ENCODE assay signal across 10 mouse cellular contexts in genomic region chr8:123039376-123040109, GRCm38 (mm10). TPM values are rescaled to one million over a fixed set of nuclear protein-coding genes. Genes with fewer than 3 reads are reported as not detected.
DNase-seq lines count a peak whose midpoint lies in the region; ATAC-seq and TF ChIP-seq lines count a peak whose summit lies in the region.
"Had no signal": no experiment of that assay in that cellular context is flagged by ENCODE, and none has a peak within 500 bp of the region (broad histone marks: within the 10 kb centered on the region; RNA-seq: fewer than 3 reads in every experiment).

No protein-coding gene starts in this region.

- H3K9me3 ChIP-seq in kidney, postnatal 0 days (replicated peaks; ENCODE audit: low read length) = no peaks in the 10 kb centered on the region
- no peaks in the 10 kb centered on the region for H3K9me3 ChIP-seq in embryonic facial prominence, embryonic 14.5 days (ENCODE audit: control insufficient read depth, low read length)
- no peaks in the 10 kb centered on the region for H3K9me3 ChIP-seq in intestine, embryonic 15.5 days

- peak overlapping the region; percentile 25; the same call in 1 of the 2 replicates for H3K9ac ChIP-seq in kidney, postnatal 0 days (ENCODE audit: low read depth, low read length)
- H3K9ac ChIP-seq in embryonic facial prominence, embryonic 14.5 days (ENCODE audit: low read depth, low read length) = no peak overlapping the region
- no peak overlapping the region for H3K9ac ChIP-seq in intestine, embryonic 15.5 days

- H3K4me1 ChIP-seq in kidney, postnatal 0 days (replicated peaks; ENCODE audit: insufficient read depth, low read length) = peaks cover 24% of the 10 kb centered on the region
- peaks cover 24% of the 10 kb centered on the region for H3K4me1 ChIP-seq in kidney, adult 2 months (ENCODE audit: control insufficient read depth, insufficient read depth, low read length)
- H3K4me1 ChIP-seq in embryonic facial prominence, embryonic 14.5 days (ENCODE audit: control insufficient read depth, insufficient read depth, low read length) = peaks cover 20% of the 10 kb centered on the region
- peaks cover 20% of the 10 kb centered on the region for H3K4me1 ChIP-seq in intestine, embryonic 15.5 days (replicated peaks)

- no peaks in the 10 kb centered on the region for H3K36me3 ChIP-seq in kidney, postnatal 0 days (ENCODE audit: insufficient read depth, low read length)
- H3K36me3 ChIP-seq in kidney, adult 2 months (ENCODE audit: control insufficient read depth, insufficient read depth, low read length) = no peaks in the 10 kb centered on the region
- H3K36me3 ChIP-seq in embryonic facial prominence, embryonic 14.5 days (ENCODE audit: control insufficient read depth, insufficient read depth, low read length) = 0 out of 2 replicates have a peak, but pooled peaks cover 5% of the 10 kb centered on the region
- H3K36me3 ChIP-seq in intestine, embryonic 15.5 days = no peaks in the 10 kb centered on the region
- no peaks in the 10 kb centered on the region for H3K36me3 ChIP-seq in myocyte (ENCODE audit: control insufficient read depth, insufficient read depth)

- TF ChIP-seq POLR2A in kidney, adult 2 months (IDR thresholded peaks at IDR 0.05; ENCODE audit: low read depth, low read length) = no peak
- TF ChIP-seq POLR2A in myocyte (IDR thresholded peaks at IDR 0.05; ENCODE audit: insufficient read length, low read depth) = no peak

- 60% methylated on average over 11 of the region's 11 CpGs for WGBS in kidney, postnatal 0 days
- WGBS in kidney, adult 2 months = 49% methylated on average over 11 of the region's 11 CpGs
- WGBS in embryonic facial prominence, embryonic 14.5 days = 77% methylated on average over 11 of the region's 11 CpGs
- 75% methylated on average over 11 of the region's 11 CpGs for WGBS in intestine, embryonic 15.5 days

- H3ac ChIP-seq in myocyte (ENCODE audit: control insufficient read depth, insufficient read length) = no peak overlapping the region

- no peak for TF ChIP-seq CTCF in kidney, postnatal 0 days (IDR thresholded peaks at IDR 0.05; ENCODE audit: low read depth)
- TF ChIP-seq CTCF in kidney, adult 2 months (conservative IDR thresholded peaks at IDR 0.05; ENCODE audit: insufficient read depth, insufficient read length, low read depth, low read length) = no peak

- no peak for DNase-seq in kidney, postnatal 0 days (ENCODE audit: low spot score)
- DNase-seq in kidney, adult 2 months = no peak
- DNase-seq in embryonic facial prominence, embryonic 14.5 days (ENCODE audit: low spot score) = no peak
- no peak for DNase-seq in adipocyte (ENCODE audit: low spot score)
- DNase-seq in right cerebral cortex, postnatal 4 days = no peak
- DNase-seq: left cerebral cortex, postnatal 4 days had no signal

- no peaks in the 10 kb centered on the region for H3K27me3 ChIP-seq in kidney, postnatal 0 days (ENCODE audit: insufficient read depth, low read length)
- no peaks in the 10 kb centered on the region for H3K27me3 ChIP-seq in kidney, adult 2 months (replicated peaks; ENCODE audit: control insufficient read depth, insufficient read depth, low read length)
- no peaks in the 10 kb centered on the region for H3K27me3 ChIP-seq in embryonic facial prominence, embryonic 14.5 days (replicated peaks; ENCODE audit: control insufficient read depth, insufficient read depth, low read length)
- H3K27me3 ChIP-seq in intestine, embryonic 15.5 days (replicated peaks) = no peaks in the 10 kb centered on the region
- H3K27me3 ChIP-seq in myocyte (ENCODE audit: control insufficient read depth, insufficient read depth, insufficient read length) = no peaks in the 10 kb centered on the region
- H3K27me3 ChIP-seq: Patski had no signal

- ATAC-seq in kidney, postnatal 0 days (replicated peaks; ENCODE audit: low FRiP score, low read depth) = no peak
- ATAC-seq in embryonic facial prominence, embryonic 14.5 days (ENCODE audit: low read depth) = no peak
- ATAC-seq in intestine, embryonic 15.5 days = no peak
- ATAC-seq in monocyte, adult 5-6 weeks (replicated peaks; ENCODE audit: insufficient number of reproducible peaks, low FRiP score, low TSS enrichment, poor library complexity, severe bottlenecking) = no peak
- ATAC-seq: Patski had no signal

- 0 out of 2 replicates have a peak overlapping the region, but pooled peaks have one; percentile 99 for H3K27ac ChIP-seq in kidney, postnatal 0 days
- no peak overlapping the region for H3K27ac ChIP-seq in kidney, adult 2 months (ENCODE audit: insufficient read depth, low read depth, low read length)
- H3K27ac ChIP-seq in embryonic facial prominence, embryonic 14.5 days (replicated peaks; ENCODE audit: low read depth, low read length) = no peak overlapping the region
- no peak overlapping the region for H3K27ac ChIP-seq in intestine, embryonic 15.5 days

- peak overlapping the region; percentile 68 for H3K4me2 ChIP-seq in kidney, postnatal 0 days (ENCODE audit: low read length)
- H3K4me2 ChIP-seq in embryonic facial prominence, embryonic 14.5 days (ENCODE audit: low read depth, low read length) = peak overlapping the region; percentile 78
- peak overlapping the region; percentile 63 for H3K4me2 ChIP-seq in intestine, embryonic 15.5 days (replicated peaks)
- H3K4me2 ChIP-seq in myocyte (ENCODE audit: low read depth) = peak overlapping the region; percentile 89

- peaks cover 75% of the 10 kb centered on the region for H3K79me2 ChIP-seq in myocyte (ENCODE audit: control insufficient read depth, insufficient read depth)

- H3K4me3 ChIP-seq in kidney, postnatal 0 days (replicated peaks; ENCODE audit: low read depth, low read length) = no peak overlapping the region
- H3K4me3 ChIP-seq in kidney, adult 2 months (ENCODE audit: insufficient read depth, low read depth, low read length) = no peak overlapping the region
- no peak overlapping the region for H3K4me3 ChIP-seq in embryonic facial prominence, embryonic 14.5 days (ENCODE audit: low read depth, low read length)
- no peak overlapping the region for H3K4me3 ChIP-seq in intestine, embryonic 15.5 days (replicated peaks)
- peak overlapping the region; percentile 56 for H3K4me3 ChIP-seq in myocyte

TF ChIP-seq in myocyte, 11 proteins besides CTCF, POLR2A, EP300 and RAD21:
- no peak for TF ChIP-seq USF1 (IDR thresholded peaks at IDR 0.05; ENCODE audit: low read depth)
- TF ChIP-seq E2F4 (IDR thresholded peaks at IDR 0.05; ENCODE audit: insufficient read depth) = no peak
- no peak for TF ChIP-seq SRF (IDR thresholded peaks at IDR 0.05; ENCODE audit: control insufficient read depth, insufficient read length, low read depth)

RNA-seq across cellular contexts. Expression of gene Ankrd11, which starts 2.5 kb away (rescaled TPM):
- 44.2 and 57.9 TPM in 2 replicates for polyA plus RNA-seq in kidney, postnatal 0 days (2015; fragmentation: Nextera tagmentation; extraction: Ambion mirVana)
- polyA plus RNA-seq in kidney, adult 2 months (2012; rRNA removed) = 32.7 and 36.1 TPM in 2 replicates
- 53.5 and 55.0 TPM in 2 replicates for polyA plus RNA-seq in embryonic facial prominence, embryonic 14.5 days (2014; fragmentation: Nextera tagmentation; extraction: Ambion mirVana)
- polyA plus RNA-seq in intestine, embryonic 15.5 days (2015; fragmentation: Nextera tagmentation; extraction: Ambion mirVana) = 50.9 and 53.9 TPM in 2 replicates
- polyA plus RNA-seq in myocyte (2012; fragmentation: generic; extraction: Trizol) = 56.4 TPM
- 160 to 261 TPM (median 161 TPM) in 3 replicates for total RNA-seq in monocyte, adult 5-6 weeks (2017)

RNA-seq across cellular contexts. Expression of gene Spg7, which starts 23.2 kb away (rescaled TPM):
- 49.6 and 54.0 TPM in 2 replicates for polyA plus RNA-seq in kidney, postnatal 0 days (2015; fragmentation: Nextera tagmentation; extraction: Ambion mirVana)
- polyA plus RNA-seq in kidney, adult 2 months (2012; rRNA removed) = 137 and 150 TPM in 2 replicates
- 36.5 and 41.2 TPM in 2 replicates for polyA plus RNA-seq in embryonic facial prominence, embryonic 14.5 days (2014; fragmentation: Nextera tagmentation; extraction: Ambion mirVana)
- 51.7 and 52.5 TPM in 2 replicates for polyA plus RNA-seq in intestine, embryonic 15.5 days (2015; fragmentation: Nextera tagmentation; extraction: Ambion mirVana)
- 83.4 TPM for polyA plus RNA-seq in myocyte (2012; fragmentation: generic; extraction: Trizol)
- 42.5 to 63.1 TPM (median 50.2 TPM) in 3 replicates for total RNA-seq in monocyte, adult 5-6 weeks (2017)
